Mouse (Mus musculus) embryo, embryonic 11.5 days (tissue): Measurements from ENCODE around the gene AA986860.

Source experiments
- DNase-seq: peaks from one replicate; pipeline ENCODE4 v3.0.0-alpha.2; 2012; ENCODE audit warnings: low read depth, low spot score

Gene AA986860

DNA sequence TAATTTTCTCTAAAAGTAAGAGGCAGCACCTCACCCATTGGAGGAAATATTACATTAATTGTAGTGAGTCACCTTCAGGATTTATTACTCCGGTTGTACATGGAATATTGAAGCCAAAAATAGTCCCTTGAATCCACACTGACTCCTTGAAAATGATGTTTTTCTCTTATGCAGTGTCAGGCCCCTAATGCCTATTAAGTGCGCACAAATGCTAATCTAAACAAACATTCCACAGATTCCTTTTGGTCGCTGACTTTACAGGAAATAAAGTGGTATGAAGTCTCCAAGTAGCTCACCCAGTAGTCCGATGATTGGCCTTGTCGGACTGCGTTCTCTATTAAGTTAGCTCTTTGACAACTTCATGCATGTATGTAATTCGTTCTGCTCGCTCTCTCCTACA, 3.1 kb downstream of the AA986860 start:
- DNase-seq = no peak

DNA sequence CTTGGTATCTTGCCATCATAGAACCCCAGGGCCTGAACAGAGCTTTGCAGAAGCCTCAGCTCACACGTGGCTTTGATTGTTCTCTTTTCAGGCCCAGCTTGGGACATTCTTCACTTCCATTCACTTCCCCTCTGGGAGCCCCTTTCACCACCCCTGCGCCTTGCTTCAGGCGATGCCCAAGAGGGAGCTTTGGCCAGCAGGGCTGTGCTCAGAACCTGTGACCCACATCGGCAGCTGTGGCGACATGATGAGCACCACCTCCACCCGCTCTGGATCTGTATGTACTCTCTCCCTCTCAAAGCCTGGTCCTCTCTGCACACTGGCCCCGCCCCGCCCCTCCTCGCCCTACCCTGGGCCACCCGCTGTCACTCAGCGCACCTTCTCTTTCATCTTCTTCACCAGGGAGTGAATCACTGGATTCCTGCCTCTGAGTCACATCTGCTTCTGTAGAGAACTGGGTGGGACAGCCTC, 5.7 kb downstream of the AA986860 start:
- no peak for DNase-seq

DNA sequence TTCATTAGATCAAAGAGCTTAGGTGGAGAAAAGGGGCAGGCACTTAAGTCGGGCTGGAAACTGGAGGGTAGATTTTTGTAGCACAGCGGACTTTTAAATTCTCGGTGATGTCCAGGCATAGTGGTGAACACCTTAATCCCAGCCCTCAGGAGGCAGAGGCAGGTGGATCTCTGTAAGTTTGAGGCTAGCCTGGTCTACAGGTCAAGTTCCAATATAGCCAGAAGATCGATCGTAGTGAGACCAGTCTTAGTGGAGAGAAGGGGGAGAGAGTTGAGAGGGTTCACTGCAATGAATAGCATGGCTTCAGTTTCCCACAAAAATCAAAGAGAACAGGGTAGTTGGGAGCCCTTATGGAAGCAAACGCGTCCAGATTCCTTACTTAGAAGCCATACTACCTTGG, 6.1 kb downstream of the AA986860 start:
- DNase-seq = no peak

DNA sequence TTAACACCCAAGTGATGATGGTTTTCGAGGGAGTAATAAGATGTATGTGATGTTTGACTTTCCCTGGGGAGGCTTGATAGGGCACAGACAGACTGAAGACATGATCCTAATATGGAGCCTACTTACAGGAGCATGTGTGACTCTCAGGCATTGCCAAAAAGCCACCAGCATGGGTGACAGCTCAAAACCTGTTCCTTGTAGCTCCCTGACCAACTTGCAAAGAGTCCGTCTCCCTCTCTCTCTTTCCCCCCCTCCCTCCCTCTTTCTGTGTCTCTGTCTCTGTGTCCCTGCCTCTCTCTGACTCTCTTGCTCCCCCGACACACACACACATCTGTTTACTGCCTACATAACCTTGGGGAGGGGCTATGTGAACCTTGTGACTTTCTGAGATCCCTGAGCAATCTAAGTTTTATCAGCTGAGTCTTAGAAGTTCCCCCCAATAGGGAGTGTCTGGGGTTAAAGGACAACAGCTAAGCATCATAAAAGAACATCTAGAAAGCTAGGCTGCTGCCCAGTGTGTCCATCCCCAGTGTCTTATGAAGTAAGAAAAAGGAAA, 6.9 kb downstream of the AA986860 start:
- DNase-seq = no peak

DNA sequence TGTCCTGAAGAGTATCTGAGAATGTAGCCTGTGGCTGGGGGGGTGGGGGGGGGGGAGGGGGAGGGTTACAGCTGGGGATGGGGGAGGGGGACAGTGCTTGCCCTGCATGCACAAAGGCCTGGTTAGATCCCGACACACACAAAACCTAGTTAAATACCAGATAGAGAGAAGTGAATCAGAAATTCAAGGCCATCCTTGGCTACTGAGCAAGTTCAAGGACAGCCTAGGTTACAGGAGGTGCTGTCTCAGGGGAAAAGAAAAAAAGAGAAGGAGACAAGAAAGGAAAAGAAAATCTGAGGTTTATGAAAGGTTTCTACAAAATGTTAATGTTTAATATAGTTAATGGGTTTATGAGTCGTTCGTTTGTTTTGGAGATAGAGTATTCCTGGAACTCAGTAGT, 7.9 kb downstream of the AA986860 start:
- no peak for DNase-seq

DNA sequence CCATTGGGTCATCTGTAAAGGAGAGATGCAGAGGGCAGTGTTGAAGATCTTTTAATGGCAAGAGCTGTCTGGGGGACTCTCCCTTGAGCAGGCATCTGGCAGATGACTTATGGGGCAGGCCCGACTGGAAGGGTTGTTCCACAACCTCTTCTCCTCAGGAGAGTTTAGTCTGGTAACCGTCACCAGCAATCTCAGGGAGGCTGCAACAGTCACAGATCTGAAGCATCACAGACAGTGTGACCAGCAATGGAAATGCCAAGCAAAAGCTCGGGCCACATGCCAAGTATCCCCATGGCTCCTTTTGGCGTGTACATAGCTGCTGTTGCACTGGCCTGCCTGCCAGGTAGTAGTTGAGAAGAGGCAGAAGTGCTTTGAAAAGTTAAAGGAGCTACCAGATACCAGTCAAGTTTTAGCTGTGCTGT, 8.5 kb downstream of the AA986860 start:
- no peak for DNase-seq

DNA sequence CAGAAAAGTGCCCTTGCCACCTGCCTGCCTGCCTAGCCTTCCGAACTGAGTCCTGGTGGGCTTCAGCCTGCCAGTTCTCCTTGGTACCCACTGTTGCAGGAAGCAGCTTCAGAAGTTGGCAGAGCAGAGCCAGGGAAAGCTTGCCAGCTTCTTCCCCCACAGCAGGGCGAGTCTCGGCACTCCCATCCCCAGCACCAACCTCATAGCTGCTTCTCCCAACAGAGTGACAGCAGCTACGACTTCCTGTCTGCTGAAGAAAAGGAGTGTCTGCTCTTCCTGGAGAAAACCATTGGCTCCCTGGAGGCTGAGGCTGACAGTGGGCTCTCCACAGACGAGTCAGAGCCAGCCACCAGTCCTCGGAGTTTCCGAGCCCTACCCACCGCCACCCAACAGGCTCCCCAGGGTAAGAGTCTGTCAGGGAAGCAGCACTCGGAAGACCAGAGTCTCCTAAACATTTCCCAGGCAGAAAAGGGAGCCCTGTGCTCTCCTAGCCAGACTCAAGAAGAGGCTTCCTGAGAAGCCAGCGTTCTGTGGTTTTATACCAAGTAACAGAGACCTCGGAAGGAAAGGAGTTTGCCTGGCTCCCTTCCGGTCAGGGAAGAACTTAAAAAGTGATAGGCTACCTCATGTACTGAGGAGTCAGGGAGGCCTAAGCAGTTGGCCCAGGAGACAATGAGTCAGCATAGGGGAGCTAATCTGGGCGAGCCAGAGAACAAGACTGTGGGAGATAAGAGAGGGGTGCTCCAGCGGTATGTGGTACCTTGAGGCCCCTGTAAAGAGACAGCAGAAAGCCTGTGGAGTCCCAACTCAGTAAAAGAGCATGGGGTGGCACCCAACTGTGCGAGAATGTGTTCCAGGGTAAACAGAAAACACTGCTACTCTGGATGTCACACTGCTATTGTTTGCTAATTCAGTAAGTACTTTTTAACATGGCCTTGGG, 9.3 kb downstream of the AA986860 start:
- no peak for DNase-seq

DNA sequence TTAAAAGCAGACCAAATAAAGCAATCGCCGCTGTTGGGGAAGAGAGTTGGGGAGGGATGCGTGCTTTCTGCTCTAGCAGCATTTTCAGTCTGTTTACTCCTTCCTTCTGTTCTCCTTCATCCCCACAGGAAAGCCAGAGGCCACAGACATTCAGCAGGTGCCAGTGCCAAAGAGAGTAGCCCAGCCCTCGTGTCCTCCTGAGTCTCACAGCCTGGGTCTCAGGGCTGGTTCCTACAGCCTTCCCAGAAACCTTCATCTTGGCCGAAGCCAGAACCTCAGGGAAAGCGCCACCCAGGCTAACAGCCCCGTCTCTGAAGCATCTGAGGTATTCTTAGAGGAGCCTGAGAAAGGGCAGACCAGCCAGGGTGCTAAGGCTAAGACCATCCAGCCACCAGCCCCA, 10.4 kb downstream of the AA986860 start:
- DNase-seq = no peak

DNA sequence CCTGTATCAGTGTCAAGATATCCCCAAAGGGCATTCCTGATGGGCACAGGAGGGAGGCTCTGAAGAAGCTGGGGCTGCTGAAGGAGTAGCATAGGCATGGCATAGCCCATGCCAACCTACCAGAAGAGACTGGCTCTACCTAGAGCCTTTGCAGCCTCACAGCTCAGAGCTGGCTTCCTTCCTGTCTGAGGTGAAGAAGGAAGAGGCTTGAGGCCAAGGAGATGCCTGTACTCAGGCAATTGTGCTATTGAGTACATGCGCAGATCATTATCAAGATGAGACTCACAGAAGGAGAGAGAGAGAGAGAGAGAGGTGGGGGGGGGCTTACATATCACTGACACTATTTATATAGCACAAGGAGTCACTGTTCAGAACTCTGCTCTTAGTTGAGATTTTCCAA, 12.0 kb downstream of the AA986860 start:
- no peak for DNase-seq

DNA sequence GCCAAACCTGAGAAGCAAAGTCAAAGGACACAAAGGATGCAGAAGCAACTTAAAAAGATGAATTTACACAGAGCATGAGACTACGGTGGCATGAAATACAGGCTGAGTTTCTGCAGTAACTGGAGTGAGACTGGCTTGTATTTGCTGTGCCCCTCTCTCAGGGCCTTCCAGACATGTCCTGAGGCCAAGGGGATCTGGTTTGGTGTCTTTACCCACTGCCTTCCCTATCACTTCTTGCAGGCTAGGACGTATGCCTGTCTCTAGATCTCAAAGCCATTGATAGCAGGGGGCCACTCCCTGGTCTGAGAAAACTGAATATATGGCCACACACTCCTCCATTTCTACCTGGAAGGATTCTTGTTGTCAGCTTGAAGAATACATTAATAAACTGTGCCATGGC, 12.4 kb downstream of the AA986860 start:
- no peak for DNase-seq

DNA sequence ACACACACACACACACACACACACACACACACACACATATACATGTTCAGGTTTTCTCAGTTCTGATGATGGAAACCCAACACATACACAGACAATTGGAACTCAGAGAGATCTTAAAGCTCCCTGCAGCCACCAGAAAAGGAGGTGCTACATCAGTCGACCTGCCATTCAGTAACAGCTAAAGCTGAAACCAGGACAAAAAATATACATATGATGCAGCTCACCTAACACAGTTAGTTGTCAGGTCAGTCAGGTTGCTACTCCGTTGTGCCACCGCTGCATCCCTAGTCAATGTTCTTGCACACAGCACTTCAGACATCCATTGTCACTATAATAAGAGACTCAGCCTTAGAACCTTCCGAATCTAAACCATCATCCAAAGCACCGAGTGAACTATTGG, 13.2 kb downstream of the AA986860 start:
- DNase-seq = no peak

DNA sequence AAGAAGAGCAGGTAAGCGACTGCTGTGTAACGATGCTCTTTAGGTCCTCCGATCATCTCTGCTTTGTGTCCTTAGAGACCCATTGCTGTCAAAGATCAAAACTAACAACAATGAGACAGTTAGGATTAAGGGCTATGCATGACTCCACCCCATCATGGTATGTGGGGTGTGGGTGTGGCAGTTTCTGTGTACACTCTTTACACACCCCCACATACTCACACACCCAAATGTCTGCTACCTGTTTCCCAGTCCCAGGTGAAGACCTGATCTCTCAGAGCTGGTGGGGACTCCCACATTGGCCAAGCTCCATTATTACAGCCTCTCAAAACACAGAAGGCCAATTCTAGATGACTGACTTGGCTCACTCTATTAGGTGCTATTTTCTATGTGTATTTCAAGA, 13.8 kb downstream of the AA986860 start:
- DNase-seq = no peak

DNA sequence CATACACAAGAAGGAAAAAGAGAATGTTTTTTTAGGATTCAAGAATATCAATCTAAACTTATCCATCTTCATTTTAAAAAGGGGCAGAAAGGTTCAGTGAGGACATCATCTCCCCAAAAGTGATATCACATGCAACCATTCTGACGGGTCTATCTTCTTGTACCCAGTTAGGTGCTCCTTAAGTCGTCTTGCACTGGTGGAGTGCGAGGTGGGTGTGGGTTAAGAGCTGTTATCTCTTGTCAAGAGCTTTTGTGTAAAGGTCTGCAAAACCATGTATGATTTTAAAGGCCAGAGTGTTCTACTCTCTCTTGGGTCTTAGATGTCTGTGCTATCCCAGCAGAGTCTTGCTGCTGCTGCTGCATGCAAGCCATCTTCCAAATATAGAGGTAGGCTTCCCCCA, 15.0 kb downstream of the AA986860 start:
- DNase-seq = no peak

DNA sequence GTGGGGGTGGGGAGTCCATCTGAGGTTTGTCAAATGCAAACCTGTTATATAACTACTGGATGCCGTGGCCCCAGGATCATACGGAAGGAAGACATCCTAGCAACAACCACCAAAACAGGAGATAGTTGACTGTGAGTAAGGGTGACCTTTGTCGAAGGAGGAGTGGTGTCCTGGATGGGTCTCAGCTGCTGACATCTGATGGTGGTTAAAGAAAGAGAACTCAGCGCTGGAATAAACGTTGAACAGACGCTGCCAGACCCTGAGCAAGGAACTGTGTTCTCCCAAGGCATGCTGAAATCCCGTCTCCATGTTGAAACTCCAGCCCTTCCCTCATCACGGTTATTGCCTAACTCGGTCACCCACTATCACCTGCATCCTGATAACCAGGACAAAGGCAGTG, 27.9 kb downstream of the AA986860 start:
- DNase-seq = no peak

DNA sequence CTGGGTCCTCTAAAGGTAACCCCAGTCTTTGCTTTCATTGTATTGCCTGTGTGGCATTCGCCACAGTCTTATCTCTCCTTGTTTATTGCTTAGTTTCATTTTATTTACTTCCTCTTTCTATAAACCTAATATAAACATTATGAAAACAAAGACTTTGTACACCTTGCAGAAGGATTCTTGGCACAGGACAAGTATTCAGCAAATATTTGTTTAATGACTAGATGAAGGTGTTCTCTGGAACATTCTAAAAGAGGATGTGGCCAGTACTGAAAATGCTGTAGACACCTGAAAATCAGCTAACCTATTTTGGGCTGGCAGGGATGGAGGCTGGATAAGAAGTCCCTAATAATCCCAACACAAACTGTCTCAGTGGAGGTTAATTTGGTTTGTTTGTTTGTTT, 29.8 kb downstream of the AA986860 start:
- DNase-seq = no peak

DNA sequence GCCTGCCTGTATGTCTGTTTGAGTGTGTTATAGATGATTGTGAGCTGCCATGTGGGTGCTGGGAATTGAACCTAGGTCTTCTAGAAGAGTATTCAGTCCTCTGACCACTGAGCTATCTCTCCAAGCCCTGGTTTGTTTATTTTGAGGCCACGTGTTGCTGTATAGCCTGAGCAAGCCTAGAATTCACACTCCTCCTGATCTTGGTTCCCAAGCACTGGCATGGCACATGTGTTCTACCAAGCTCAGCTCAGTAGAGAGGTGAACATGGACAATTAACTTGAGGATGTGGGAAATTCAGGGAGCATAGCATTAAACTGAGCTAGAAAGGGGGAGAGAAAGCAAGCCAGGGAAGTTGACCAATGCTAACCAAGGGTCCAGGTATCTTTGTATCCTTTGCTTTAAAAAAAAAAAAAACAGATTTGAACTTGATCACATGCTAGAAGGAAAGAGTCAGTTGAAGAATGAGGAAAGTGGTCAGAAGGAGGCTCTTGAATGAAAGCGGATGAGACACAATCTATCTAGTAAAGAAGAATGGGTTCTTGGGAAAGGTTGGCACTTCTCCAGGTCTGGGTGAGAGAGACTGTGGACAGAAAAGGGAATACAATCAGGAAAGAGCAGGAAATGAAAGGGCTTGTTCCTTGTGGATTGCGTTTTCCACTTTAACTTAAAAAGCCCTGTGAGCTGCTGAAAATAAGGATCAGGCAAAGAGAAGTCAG, 30.4 kb downstream of the AA986860 start:
- no peak for DNase-seq

DNA sequence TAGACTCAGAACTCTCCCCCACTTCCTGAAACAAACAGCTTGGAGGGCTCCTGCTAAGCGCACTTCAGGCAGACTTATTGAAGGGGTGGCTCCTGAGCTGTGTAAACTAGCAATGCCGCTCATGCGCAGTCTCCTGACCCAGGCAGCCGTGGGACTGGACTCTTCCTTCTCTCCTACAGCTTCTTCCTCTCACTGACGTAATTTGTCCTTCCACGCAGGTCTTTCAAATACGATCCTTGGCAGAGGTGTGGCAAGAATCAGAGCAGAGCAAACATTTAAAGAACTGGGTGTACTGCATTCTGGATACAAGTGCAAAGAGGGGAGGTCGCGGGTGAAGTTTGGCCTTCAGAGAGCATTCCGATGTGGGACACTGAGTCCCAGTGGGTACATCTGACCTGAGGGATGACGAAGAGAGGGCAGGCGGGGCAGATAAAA, 32.3 kb downstream of the AA986860 start:
- no peak for DNase-seq

DNA sequence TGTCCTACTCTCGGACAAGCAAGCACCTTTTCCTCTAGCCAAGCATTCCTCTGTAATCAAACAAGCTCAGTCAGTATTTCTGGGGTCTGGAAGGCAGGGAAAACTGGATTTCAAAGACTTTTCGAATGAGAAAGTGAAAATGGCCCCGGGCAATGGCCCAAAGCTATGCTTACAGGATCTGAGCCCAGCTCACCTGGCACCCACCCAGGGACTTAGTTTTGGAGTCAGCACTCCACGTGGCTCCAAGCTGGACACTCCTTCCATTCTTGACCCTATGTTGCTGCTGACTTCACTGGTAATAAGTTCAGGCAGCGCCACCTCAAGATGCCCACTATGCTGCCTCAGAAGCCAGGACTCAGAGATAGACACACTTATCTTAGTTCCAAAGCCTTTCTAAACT, 35.3 kb downstream of the AA986860 start:
- no peak for DNase-seq

DNA sequence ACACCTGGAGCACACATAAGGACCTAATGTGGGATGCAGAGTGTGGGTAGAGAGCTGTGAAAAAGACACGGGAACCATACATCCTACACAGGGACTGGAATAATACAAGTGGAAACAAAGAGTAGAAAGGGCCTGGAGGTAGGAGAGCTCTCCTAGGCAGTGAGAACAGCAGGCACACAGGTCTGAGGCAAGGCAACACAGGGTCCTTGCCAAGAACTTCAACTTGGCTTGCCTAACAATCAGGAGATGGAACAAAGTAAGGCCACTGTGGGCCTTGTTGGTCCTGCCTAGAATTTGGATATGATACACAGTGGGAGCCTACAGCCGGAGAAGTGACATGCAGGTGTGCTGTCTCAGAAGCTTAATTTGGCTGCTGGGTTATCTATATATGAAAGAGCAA, 38.1 kb downstream of the AA986860 start:
- DNase-seq = no peak

DNA sequence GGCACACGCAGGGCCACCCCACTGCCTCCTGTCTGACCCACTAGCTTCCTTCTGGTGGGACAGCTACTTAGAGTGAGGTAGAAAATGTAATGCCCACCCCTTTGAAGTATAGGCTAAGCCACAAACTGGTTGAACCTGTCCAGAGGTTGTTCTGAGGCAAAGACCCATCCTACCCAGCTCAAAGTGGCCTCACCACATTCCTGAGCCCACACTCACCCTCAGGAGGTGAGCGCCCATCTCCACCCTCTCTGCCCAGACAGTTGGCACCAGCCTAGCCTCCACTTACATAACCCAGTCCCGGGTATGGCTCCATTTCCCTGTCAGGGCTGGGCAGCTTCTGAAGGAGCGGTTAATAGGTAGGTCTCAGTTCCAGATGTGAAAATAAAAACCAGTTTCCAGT, 38.7 kb downstream of the AA986860 start:
- DNase-seq = no peak

DNA sequence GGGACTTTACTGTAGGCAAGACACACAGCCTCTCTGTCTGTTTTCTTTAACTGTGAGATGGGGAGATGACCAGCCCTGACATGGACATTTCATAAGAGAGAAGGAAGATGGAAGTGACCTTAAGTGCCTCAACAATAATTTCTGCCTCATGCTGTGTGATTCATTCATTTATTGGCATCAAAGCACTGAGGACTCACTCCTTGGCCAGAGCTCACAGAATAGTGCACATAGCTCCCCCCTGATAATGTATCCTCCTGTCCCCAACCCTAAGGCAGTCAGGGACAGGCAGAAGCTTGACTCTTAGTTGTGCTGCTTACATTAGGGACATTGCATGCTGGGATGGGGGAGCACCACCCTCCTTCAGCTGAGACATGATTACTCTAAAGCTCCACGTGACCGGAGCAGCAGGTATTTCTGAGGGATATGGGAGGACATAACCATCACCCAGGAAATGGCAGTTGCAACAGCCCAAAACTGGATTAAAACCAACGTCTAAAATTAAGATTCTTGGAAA, 39.3 kb downstream of the AA986860 start:
- no peak for DNase-seq

DNA sequence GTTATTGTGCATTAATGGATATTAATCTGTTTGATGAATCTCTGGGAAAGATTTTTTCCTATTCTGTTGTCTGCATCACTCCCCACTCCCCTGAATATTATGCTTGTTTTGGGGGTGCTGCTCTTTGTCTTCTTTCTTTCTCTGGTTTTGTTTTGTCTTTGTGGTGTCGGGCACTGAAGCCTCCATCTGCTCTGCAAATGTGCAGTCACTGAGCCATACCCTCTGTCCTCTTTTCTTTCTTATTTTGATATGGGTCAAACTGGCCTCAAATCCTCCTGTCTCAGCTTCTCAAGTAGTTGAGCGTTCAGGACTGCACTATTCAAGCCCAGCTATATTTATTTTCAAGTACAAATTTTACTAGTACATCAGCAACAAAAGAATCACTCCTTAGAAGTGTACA, 43.5 kb downstream of the AA986860 start:
- no peak for DNase-seq
